Mouse (Mus musculus) liver, embryonic 11.5 days (tissue): ENCODE measurements around the gene Ptprt. TPM values are rescaled to one million over a fixed set of nuclear protein-coding genes. Genes with fewer than 3 reads are reported as not detected.

Experiments used
- ATAC-seq: fragments of 200-750 bp; cut with Nextera tagmentation; replicated peaks from 2 replicates; pipeline ENCODE4 v1.8.0; 2017; ENCODE audit warnings: moderate number of reproducible peaks, mild to moderate bottlenecking, moderate TSS enrichment, moderate library complexity; ENCODE audit not compliant: low FRiP score
- DNase-seq: peaks from one replicate; pipeline ENCODE4 v3.0.0-alpha.2; 2017; ENCODE audit warnings: low spot score
- H3K27ac ChIP-seq: fragments of 300-500 bp; sonication (generic); 2 replicates; pipeline ENCODE4 v1.5.1; 2014; ENCODE audit warnings: mild to moderate bottlenecking, low read depth, low read length, control low read depth
- H3K27me3 ChIP-seq: fragments of 300-500 bp; sonication (generic); replicated peaks from 2 replicates; pipeline ENCODE4 v1.6.1; 2014; ENCODE audit warnings: low read length, mixed read lengths; ENCODE audit not compliant: control insufficient read depth, insufficient read depth
- H3K36me3 ChIP-seq: fragments of 300-500 bp; sonication (generic); 2 replicates; pipeline ENCODE4 v1.6.1; 2014; ENCODE audit warnings: mild to moderate bottlenecking, low read length, moderate library complexity, mixed read lengths; ENCODE audit not compliant: control insufficient read depth, insufficient read depth
- H3K4me1 ChIP-seq: fragments of 300-500 bp; sonication (generic); replicated peaks from 2 replicates; pipeline ENCODE4 v1.6.1; 2014; ENCODE audit warnings: low read length, mixed read lengths; ENCODE audit not compliant: control insufficient read depth, insufficient read depth
- H3K4me2 ChIP-seq: fragments of 300-500 bp; sonication (generic); 2 replicates; pipeline ENCODE4 v1.6.1; 2014; ENCODE audit warnings: mild to moderate bottlenecking, control low read depth, moderate library complexity
- H3K4me3 ChIP-seq: fragments of 300-500 bp; sonication (generic); 2 replicates; pipeline ENCODE4 v1.5.1; 2014; ENCODE audit warnings: low read depth, low read length, control low read depth
- H3K9ac ChIP-seq: fragments of 300-500 bp; sonication (generic); 2 replicates; pipeline ENCODE4 v1.6.1; 2014; ENCODE audit warnings: low read depth, low read length, control low read depth
- H3K9me3 ChIP-seq: fragments of 300-500 bp; sonication (generic); 2 replicates; pipeline ENCODE4 v1.6.1; 2016; ENCODE audit warnings: low read length, inconsistent platforms, mixed read lengths; ENCODE audit not compliant: control insufficient read depth
- WGBS: fragments of 180-500 bp; shearing (Covaris S2); extraction: QIAGEN DNeasy Blood & Tissue Kit; methylation state at CpG from one replicate; pipeline ENCODE4 v1.1.7; 2014; 5-methylcytosine and 5-hydroxymethylcytosine counted together
- polyA plus RNA-seq: library from polyadenylated mRNA; unstranded; fragments of >200 nt; fragmentation: Nextera tagmentation; extraction: Ambion mirVana; gene quantifications from 2 replicates; pipeline ENCODE4 v1.2.1, GENCODE M21; 2014

Ptprt gene
- polyA plus RNA-seq, 1 experiment from 2014 or later, result 0.34 TPM

DNA sequence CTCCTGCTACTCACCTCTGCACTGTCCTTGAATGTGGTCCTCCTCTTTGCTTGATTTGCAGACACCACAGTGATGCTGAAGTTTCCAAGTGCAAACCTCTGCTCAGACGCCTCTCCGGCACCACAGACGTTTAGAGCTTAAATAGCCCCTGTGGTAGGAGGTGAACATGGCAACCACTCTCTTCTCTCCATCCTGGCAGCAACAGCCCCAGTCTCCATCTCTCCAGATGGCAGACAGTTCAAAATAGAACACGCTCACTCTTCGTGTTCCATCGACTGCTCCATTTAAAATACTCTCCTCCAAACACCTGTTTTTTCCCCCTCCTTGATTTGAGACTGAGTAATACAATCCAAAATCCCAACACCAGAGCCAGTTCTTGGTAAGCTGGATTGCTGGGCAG lies 861.0 kb downstream of the Ptprt start:
- Histone ChIP-seq H3K4me3 (no peak overlapping the region), H3K4me2 (no peak overlapping the region), H3K36me3 (no peaks in the 10 kb centered on the region), H3K9ac (no peak overlapping the region), H3K27me3 (no peaks in the 10 kb centered on the region), H3K9me3 (no peaks in the 10 kb centered on the region), H3K27ac (no peak overlapping the region), H3K4me1 (no peaks in the 10 kb centered on the region)
- ATAC-seq (no peak), DNase-seq (no peak)
- 80% methylated on average over 6 of the region's 6 CpGs for WGBS

- whole genome bisulfite sequencing, result 81% methylated on average over 2 of the region's 2 CpGs
- H3K4me3 ChIP-seq, result no peak overlapping the region
- H3K9ac ChIP-seq, result no peak overlapping the region
- no peaks in the 10 kb centered on the region for H3K9me3 ChIP-seq
- DNase-seq (no peak), ATAC-seq (no peak)
- H3K36me3 ChIP-seq, result no peaks in the 10 kb centered on the region
- no peak overlapping the region for H3K27ac ChIP-seq
- H3K4me1 ChIP-seq, result no peaks in the 10 kb centered on the region
- no peaks in the 10 kb centered on the region for H3K27me3 ChIP-seq
- no peak overlapping the region for H3K4me2 ChIP-seq
These were observed 893.4 kb downstream of the Ptprt start for GRCm38 (mm10) chr2:161767528-161767927.

DNA sequence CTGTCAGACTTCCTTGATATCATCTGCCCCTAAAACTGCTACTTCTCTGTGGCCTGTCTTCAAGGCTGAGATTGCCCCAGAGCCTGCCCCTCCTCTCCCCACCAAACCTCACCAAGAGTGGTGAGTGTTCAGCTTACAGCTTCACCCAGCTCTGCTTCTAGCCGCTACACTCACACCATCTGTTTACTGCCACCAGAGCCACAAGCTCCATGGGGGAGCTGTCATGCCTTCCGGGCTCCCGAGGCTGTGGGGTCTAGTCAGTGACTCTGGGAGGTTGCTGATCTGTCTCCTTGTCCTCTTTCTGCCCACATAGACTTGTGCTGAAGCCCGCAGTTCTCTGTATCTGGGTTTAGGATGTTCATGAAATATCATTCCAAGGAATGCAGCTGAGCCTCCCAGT lies 947.9 kb downstream of the Ptprt start:
- no peaks in the 10 kb centered on the region for H3K36me3 ChIP-seq
- 30% methylated on average over 4 of the region's 4 CpGs for WGBS
- no peak overlapping the region for H3K4me3 ChIP-seq
- no peaks in the 10 kb centered on the region for H3K27me3 ChIP-seq
- no peak overlapping the region for H3K4me2 ChIP-seq
- ATAC-seq (no peak), DNase-seq (no peak)
- H3K27ac ChIP-seq, result no peak overlapping the region
- H3K4me1 ChIP-seq, result no peaks in the 10 kb centered on the region
- H3K9ac ChIP-seq, result no peak overlapping the region
- H3K9me3 ChIP-seq, result no peaks in the 10 kb centered on the region

- no peak overlapping the region for H3K9ac ChIP-seq
- H3K36me3 ChIP-seq, result no peaks in the 10 kb centered on the region
- ATAC-seq, result no peak
- DNase-seq, result no peak
- H3K4me1 ChIP-seq, result no peaks in the 10 kb centered on the region
- H3K27me3 ChIP-seq, result no peaks in the 10 kb centered on the region
- no peak overlapping the region for H3K4me2 ChIP-seq
- WGBS, result 82% methylated on average over 5 of the region's 5 CpGs
- no peak overlapping the region for H3K27ac ChIP-seq
- no peaks in the 10 kb centered on the region for H3K9me3 ChIP-seq
- no peak overlapping the region for H3K4me3 ChIP-seq
These were observed 951.6 kb downstream of the Ptprt start for GRCm38 (mm10) chr2:161709316-161709715.

- Histone ChIP-seq H3K4me3 (no peak overlapping the region), H3K9ac (no peak overlapping the region), H3K27ac (no peak overlapping the region), H3K4me1 (no peaks in the 10 kb centered on the region), H3K9me3 (no peaks in the 10 kb centered on the region), H3K27me3 (no peaks in the 10 kb centered on the region), H3K36me3 (no peaks in the 10 kb centered on the region), H3K4me2 (no peak overlapping the region)
- no peak for ATAC-seq
- DNase-seq, result no peak
- 87% methylated on average over 7 of the region's 7 CpGs for WGBS
These were observed 954.5 kb downstream of the Ptprt start for GRCm38 (mm10) chr2:161706386-161706915.

DNA sequence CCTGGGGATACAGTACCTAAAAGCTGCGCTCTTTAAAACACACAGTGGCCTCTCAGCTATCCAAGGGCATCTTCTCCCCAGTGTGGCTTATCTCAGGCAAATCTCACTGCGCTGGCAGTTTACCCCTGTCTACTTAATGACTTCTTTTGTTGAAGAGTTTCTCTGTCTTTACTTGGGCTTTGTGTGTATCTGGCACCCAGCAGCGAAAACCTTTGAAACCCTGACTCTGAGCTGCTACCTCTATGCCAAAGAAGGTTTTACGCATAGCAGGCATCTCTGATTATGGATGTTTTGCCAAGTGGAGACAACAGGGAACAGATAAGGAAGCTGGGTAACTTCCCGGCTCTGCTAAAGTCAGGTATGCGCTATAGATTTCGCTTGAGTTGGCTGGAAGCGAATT lies 956.1 kb downstream of the Ptprt start:
- ATAC-seq (no peak), DNase-seq (no peak)
- no peaks in the 10 kb centered on the region for H3K4me1 ChIP-seq
- no peaks in the 10 kb centered on the region for H3K36me3 ChIP-seq
- WGBS, result 62% methylated on average over 8 of the region's 8 CpGs
- no peak overlapping the region for H3K4me2 ChIP-seq
- H3K9ac ChIP-seq, result no peak overlapping the region
- no peak overlapping the region for H3K27ac ChIP-seq
- H3K27me3 ChIP-seq, result no peaks in the 10 kb centered on the region
- no peaks in the 10 kb centered on the region for H3K9me3 ChIP-seq
- no peak overlapping the region for H3K4me3 ChIP-seq

- WGBS, result 65% methylated on average over 9 of the region's 9 CpGs
- Histone ChIP-seq H3K9me3 (no peaks in the 10 kb centered on the region), H3K4me3 (no peak overlapping the region), H3K27ac (no peak overlapping the region), H3K9ac (no peak overlapping the region), H3K36me3 (no peaks in the 10 kb centered on the region), H3K4me1 (no peaks in the 10 kb centered on the region), H3K27me3 (no peaks in the 10 kb centered on the region), H3K4me2 (no peak overlapping the region)
- DNase-seq, result no peak
- no peak for ATAC-seq
These were observed 956.5 kb downstream of the Ptprt start for GRCm38 (mm10) chr2:161704410-161704809.

DNA sequence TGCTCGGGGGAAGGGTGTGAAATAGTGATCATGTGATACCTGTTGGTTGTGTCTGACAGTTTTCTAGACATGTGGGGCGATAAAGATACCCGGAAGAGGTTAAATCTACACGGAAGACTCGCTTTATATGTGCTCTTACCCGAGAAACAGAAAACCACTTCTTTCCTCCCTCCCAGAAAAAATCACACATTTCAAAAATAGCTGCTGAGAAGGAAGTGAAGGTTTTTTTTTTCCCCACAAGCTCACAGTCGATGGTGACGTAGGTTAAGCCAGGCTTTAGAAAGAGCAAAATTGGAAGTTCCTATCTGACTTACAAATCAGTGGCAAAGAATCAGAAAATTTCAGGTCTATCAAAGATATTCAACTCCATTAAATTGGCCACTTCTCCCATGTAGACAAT lies 965.1 kb downstream of the Ptprt start:
- ATAC-seq, result no peak
- no peaks in the 10 kb centered on the region for H3K4me1 ChIP-seq
- H3K9ac ChIP-seq, result no peak overlapping the region
- no peaks in the 10 kb centered on the region for H3K9me3 ChIP-seq
- H3K4me2 ChIP-seq, result no peak overlapping the region
- H3K36me3 ChIP-seq, result no peaks in the 10 kb centered on the region
- no peak for DNase-seq
- no peaks in the 10 kb centered on the region for H3K27me3 ChIP-seq
- 61% methylated on average over 8 of the region's 8 CpGs for WGBS
- no peak overlapping the region for H3K27ac ChIP-seq
- no peak overlapping the region for H3K4me3 ChIP-seq

DNA sequence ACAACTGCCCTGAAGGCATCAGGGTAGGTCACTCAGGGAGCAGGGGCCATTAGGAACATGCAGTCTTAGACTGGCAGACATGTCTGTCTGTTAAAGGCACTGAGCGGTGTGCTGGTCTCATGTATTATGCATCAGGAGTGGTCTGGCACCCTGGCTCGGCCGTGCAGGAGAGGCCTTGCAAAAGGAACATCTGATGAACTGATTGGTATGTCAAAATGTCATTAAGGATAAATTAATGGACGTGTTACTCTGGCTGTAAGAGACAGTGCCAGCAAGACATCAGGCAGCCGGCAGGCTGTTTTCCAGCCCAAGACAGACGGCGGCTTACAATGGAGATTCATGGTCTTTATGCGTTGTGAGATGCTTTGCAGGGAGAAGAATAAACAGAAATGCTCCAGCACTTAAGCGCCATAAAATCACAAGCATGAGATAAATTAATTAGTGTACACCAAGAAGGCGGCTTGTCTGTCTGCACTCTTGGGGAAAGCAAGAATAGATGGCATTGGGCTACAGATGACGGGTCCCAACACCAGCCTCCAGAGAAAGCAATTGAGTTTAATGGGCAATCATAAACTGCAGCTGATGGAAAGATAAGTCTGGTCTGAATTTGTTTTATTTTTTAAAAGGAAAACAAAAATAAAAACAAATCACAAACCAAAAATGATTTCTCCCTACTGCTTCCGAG lies 992.5 kb downstream of the Ptprt start:
- Histone ChIP-seq H3K4me3 (no peak overlapping the region), H3K36me3 (no peaks in the 10 kb centered on the region), H3K4me2 (no peak overlapping the region), H3K27me3 (no peaks in the 10 kb centered on the region), H3K9ac (no peak overlapping the region), H3K27ac (no peak overlapping the region), H3K4me1 (no peaks in the 10 kb centered on the region), H3K9me3 (no peaks in the 10 kb centered on the region)
- 85% methylated on average over 12 of the region's 12 CpGs for WGBS
- no peak for DNase-seq
- no peak for ATAC-seq
